Mouse (Mus musculus) neural tube, embryonic 11.5 days (tissue): ENCODE results near the gene Hira. TPM values are rescaled to one million over a fixed set of nuclear protein-coding genes. Genes with fewer than 3 reads are reported as not detected.
"Not testable (repeated sequence)": the region's sequence is repeated elsewhere in the genome, so short reads cannot be mapped to it uniquely, and the experiment has no call there.

ENCODE experiments used
- ATAC-seq: fragments of 200-750 bp; cut with Nextera tagmentation; 2 replicates; pipeline ENCODE4 v1.8.0; 2017; ENCODE audit warnings: moderate number of reproducible peaks, mild to moderate bottlenecking, moderate TSS enrichment, moderate library complexity; ENCODE audit not compliant: insufficient read depth, low FRiP score, low TSS enrichment
- DNase-seq: peaks from one replicate; pipeline ENCODE4 v3.0.0-alpha.2; 2015; ENCODE audit warnings: low spot score
- H3K27ac ChIP-seq: fragments of 300-500 bp; sonication (generic); 2 replicates; pipeline ENCODE4 v1.5.1; 2014; ENCODE audit warnings: low read depth, mild to moderate bottlenecking, low read length
- H3K27me3 ChIP-seq: fragments of 300-500 bp; sonication (generic); 2 replicates; pipeline ENCODE4 v1.6.1; 2014; ENCODE audit warnings: mild to moderate bottlenecking, low read length, mixed read lengths; ENCODE audit not compliant: control insufficient read depth, insufficient read depth
- H3K36me3 ChIP-seq: fragments of 300-500 bp; sonication (generic); 2 replicates; pipeline ENCODE4 v1.6.1; 2014; ENCODE audit warnings: mild to moderate bottlenecking, low read length, moderate library complexity, mixed read lengths; ENCODE audit not compliant: control insufficient read depth, insufficient read depth
- H3K4me1 ChIP-seq: fragments of 300-500 bp; sonication (generic); 2 replicates; pipeline ENCODE4 v1.6.1; 2014; ENCODE audit warnings: low read length, mixed read lengths; ENCODE audit not compliant: control insufficient read depth, insufficient read depth
- H3K4me2 ChIP-seq: fragments of 300-500 bp; sonication (generic); 2 replicates; pipeline ENCODE4 v1.6.1; 2014; ENCODE audit warnings: low read depth, mild to moderate bottlenecking, moderate library complexity
- H3K4me3 ChIP-seq: fragments of 300-500 bp; sonication (generic); 2 replicates; pipeline ENCODE4 v1.5.1; 2014; ENCODE audit warnings: low read depth, low read length
- H3K9ac ChIP-seq: fragments of 300-500 bp; sonication (generic); 2 replicates; pipeline ENCODE4 v1.6.1; 2014; ENCODE audit warnings: mild to moderate bottlenecking, low read length
- H3K9me3 ChIP-seq: fragments of 300-500 bp; sonication (generic); 2 replicates; pipeline ENCODE4 v1.6.1; 2016; ENCODE audit warnings: low read length; ENCODE audit not compliant: control insufficient read depth
- whole genome bisulfite sequencing: fragments of 180-500 bp; shearing (Covaris S2); extraction: QIAGEN DNeasy Blood & Tissue Kit; methylation state at CpG from one replicate; pipeline ENCODE4 v1.1.7; 2014; 5-methylcytosine and 5-hydroxymethylcytosine counted together
- polyA plus RNA-seq: library from polyadenylated mRNA; unstranded; fragments of >200 nt; fragmentation: Nextera tagmentation; extraction: Ambion mirVana; gene quantifications from 2 replicates; pipeline ENCODE4 v1.2.1, GENCODE M21; 2014

The Hira gene
- polyA plus RNA-seq, 1 experiment from 2014 or later: 12.8 TPM

DNA sequence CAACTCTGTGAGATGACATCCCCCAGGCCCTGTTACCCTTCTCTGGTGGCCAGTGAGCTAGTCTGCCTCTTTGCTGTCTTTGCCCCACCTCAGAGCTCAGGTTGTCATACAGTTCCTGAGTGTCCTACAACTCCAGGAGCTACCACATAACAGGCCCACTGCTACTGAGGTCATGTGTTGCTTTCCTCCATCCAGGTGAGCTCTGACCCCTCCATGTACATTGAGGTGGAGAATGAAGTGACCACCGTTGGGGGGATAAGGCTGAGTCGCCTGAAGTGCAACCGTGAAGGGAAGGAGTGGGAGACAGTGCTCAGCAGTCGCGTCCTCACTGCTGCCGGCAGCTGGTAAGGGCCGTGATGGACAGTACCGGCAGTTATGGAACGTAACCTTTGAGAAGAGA, 72.1 kb downstream of the Hira start:
- DNase-seq (no peak), ATAC-seq (no peak)
- Histone ChIP-seq H3K4me3 (no peak overlapping the region), H3K9me3 (no peaks in the 10 kb centered on the region), H3K4me1 (no peaks in the 10 kb centered on the region), H3K9ac (no peak overlapping the region), H3K27me3 (no peaks in the 10 kb centered on the region), H3K27ac (no peak overlapping the region), H3K4me2 (no peak overlapping the region), H3K36me3 (peaks cover 24% of the 10 kb centered on the region)
- WGBS: 95% methylated on average over 9 of the region's 9 CpGs

- no peaks in the 10 kb centered on the region for H3K27me3 ChIP-seq
- no peaks in the 10 kb centered on the region for H3K9me3 ChIP-seq
- H3K36me3 ChIP-seq: peaks cover 32% of the 10 kb centered on the region
- DNase-seq: no peak
- 89% methylated on average over 2 of the region's 2 CpGs for WGBS
- H3K9ac ChIP-seq: no peak overlapping the region
- no peaks in the 10 kb centered on the region for H3K4me1 ChIP-seq
- ATAC-seq: no peak
- H3K4me2 ChIP-seq: no peak overlapping the region
- no peak overlapping the region for H3K4me3 ChIP-seq
- H3K27ac ChIP-seq: no peak overlapping the region
These were observed 73.5 kb downstream of the Hira start for GRCm38 (mm10) chr16:18950351-18950750.

- Histone ChIP-seq H3K36me3 (peaks cover 40% of the 10 kb centered on the region), H3K4me1 (no peaks in the 10 kb centered on the region), H3K4me2 (no peak overlapping the region), H3K27ac (no peak overlapping the region), H3K4me3 (no peak overlapping the region), H3K9ac (no peak overlapping the region), H3K9me3 (no peaks in the 10 kb centered on the region), H3K27me3 (no peaks in the 10 kb centered on the region)
- DNase-seq: no peak
- ATAC-seq: no peak
These were observed 76.0 kb downstream of the Hira start for GRCm38 (mm10) chr16:18952813-18953212.

DNA sequence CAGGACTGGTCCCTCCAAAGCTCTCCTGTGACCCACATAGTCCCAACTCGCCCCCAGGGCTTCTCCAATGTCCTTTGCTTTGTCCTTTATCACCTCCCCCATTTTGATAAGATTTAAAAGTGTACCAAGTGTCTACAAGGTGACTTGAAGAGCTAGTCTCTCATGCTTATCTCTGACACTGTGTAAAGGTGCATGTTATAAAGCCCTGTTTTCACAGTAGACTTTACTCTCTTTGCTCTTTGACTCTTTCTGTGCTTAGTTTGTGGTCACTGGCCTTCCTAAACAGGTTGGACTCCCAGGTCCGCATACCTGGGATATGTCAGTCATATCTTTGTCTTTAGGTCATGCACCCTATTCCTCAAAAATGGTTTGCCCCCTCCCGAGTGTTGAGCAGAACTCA, 78.2 kb downstream of the Hira start:
- 88% methylated on average over 3 of the region's 3 CpGs for WGBS
- no peak overlapping the region for H3K9ac ChIP-seq
- H3K9me3 ChIP-seq: peaks cover 4% of the 10 kb centered on the region
- H3K36me3 ChIP-seq: peaks cover 30% of the 10 kb centered on the region
- ATAC-seq (no peak), DNase-seq (no peak)
- no peak overlapping the region for H3K4me2 ChIP-seq
- no peak overlapping the region for H3K27ac ChIP-seq
- no peak overlapping the region for H3K4me3 ChIP-seq
- no peaks in the 10 kb centered on the region for H3K4me1 ChIP-seq
- no peaks in the 10 kb centered on the region for H3K27me3 ChIP-seq

GRCm38 (mm10) chr16:18963486-18963885, 86.6 kb downstream of the Hira start:
- Histone ChIP-seq H3K27me3 (no peaks in the 10 kb centered on the region), H3K9me3 (peaks cover 14% of the 10 kb centered on the region), H3K4me1 (no peaks in the 10 kb centered on the region), H3K9ac (no peak overlapping the region), H3K36me3 (peaks cover 27% of the 10 kb centered on the region), H3K4me2 (no peak overlapping the region), H3K27ac (no peak overlapping the region), H3K4me3 (no peak overlapping the region)
- ATAC-seq (no peak), DNase-seq (no peak)

- DNase-seq (no peak), ATAC-seq (no peak)
- peaks cover 3% of the 10 kb centered on the region; the same call in 1 of the 2 replicates for H3K9me3 ChIP-seq
- WGBS: 95% methylated on average over 9 of the region's 9 CpGs
- H3K4me2 ChIP-seq: no peak overlapping the region
- H3K27ac ChIP-seq: no peak overlapping the region
- H3K4me1 ChIP-seq: no peaks in the 10 kb centered on the region
- no peak overlapping the region for H3K4me3 ChIP-seq
- H3K36me3 ChIP-seq: peaks cover 18% of the 10 kb centered on the region
- no peaks in the 10 kb centered on the region for H3K27me3 ChIP-seq
- H3K9ac ChIP-seq: no peak overlapping the region
These were observed 92.7 kb downstream of the Hira start for GRCm38 (mm10) chr16:18969420-18970128.

DNA sequence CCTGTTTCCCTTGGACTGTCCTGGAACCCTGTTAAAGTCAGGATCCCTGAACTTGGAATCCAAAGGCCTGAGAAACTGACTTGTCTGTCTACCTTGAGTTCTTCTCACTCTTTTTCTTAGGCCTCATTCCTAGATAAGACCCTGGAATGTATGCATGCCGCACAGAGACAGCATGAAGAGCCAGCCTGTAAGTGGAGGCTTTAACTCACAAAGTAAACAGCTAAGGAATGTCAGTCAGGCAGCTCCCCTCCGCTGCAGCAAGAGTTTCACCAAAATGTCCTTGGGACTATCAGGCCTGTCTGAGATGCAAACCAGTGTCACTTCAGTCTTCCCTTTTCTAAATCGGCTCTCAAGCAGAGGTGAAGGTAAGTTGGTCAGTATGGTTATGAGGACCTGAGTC, 94.0 kb downstream of the Hira start:
- DNase-seq: no peak
- Histone ChIP-seq H3K9ac (no peak overlapping the region), H3K4me2 (no peak overlapping the region), H3K27me3 (no peaks in the 10 kb centered on the region), H3K36me3 (peaks cover 14% of the 10 kb centered on the region), H3K27ac (no peak overlapping the region), H3K4me3 (no peak overlapping the region), H3K9me3 (no peaks in the 10 kb centered on the region), H3K4me1 (no peaks in the 10 kb centered on the region)
- 90% methylated on average over 3 of the region's 3 CpGs for WGBS
- ATAC-seq: no peak

DNA sequence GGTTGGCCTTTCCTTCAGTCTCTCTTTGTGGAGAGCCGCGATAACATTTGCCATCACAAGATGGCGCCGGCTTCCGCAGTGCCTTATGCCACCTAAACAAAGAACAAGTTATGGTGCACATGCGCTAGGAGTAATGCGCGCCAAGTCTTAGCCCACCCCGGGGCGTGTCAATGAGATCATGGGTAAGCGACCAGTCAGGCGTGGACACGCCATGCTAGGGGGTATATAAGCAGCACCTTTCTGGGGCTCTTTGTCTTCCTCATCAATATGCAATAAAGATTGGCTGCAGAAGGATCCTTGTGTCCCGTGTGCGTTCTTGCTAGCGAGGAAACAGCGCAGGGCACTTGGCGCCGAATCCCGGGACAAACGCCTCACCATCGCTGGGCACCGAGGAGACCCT, 98.8 kb downstream of the Hira start:
- H3K9ac ChIP-seq, H3K9me3 ChIP-seq, H3K4me3 ChIP-seq, H3K27me3 ChIP-seq, H3K4me1 ChIP-seq, DNase-seq, H3K27ac ChIP-seq, H3K36me3 ChIP-seq, ATAC-seq, H3K4me2 ChIP-seq: not testable (repeated sequence)
- 86% methylated on average over 23 of the region's 23 CpGs for WGBS

- no peaks in the 10 kb centered on the region for H3K36me3 ChIP-seq
- H3K4me2 ChIP-seq: no peak overlapping the region
- H3K4me3 ChIP-seq: no peak overlapping the region
- ATAC-seq: 0 out of 2 replicates have a peak, but pooled peaks have one; percentile 35
- H3K9me3 ChIP-seq: peaks cover 3% of the 10 kb centered on the region; the same call in 1 of the 2 replicates
- no peaks in the 10 kb centered on the region for H3K27me3 ChIP-seq
- no peak for DNase-seq
- no peak overlapping the region for H3K9ac ChIP-seq
- no peaks in the 10 kb centered on the region for H3K4me1 ChIP-seq
- WGBS: 68% methylated on average over 16 of the region's 23 CpGs
- H3K27ac ChIP-seq: no peak overlapping the region
These were observed 99.5 kb downstream of the Hira start for GRCm38 (mm10) chr16:18976315-18976714.
